Mouse (Mus musculus): ENCODE measurements around the gene Hoxd12.

GRCm38 (mm10) chr2:74682796-74683195, 8.0 kb downstream of the Hoxd12 start:
- TF ChIP-seq POLR2A (IDR thresholded peaks at IDR 0.05; ENCODE audit: extremely low read depth, insufficient read depth, low read length): no peak
- TF ChIP-seq CTCF (IDR thresholded peaks at IDR 0.05; ENCODE audit: extremely low read depth, insufficient read depth, low read length): no peak

Data from cortical plate, adult 2 months (tissue).